Mouse (Mus musculus) frontal cortex, adult (tissue): Measurements from ENCODE around the gene Hspa2.

Experiments
- ATAC-seq: cut with Nextera tagmentation; 2 replicates; pipeline ENCODE4 v1.9.2; 2017; ENCODE audit warnings: mild to moderate bottlenecking, moderate library complexity, mixed read lengths; ENCODE audit not compliant: low TSS enrichment

Gene Hspa2

GRCm38 (mm10) chr12:76377726-76378125 lies 26.2 kb upstream of the Hspa2 start:
- no peak for ATAC-seq

- ATAC-seq, result no peak
These were observed 25.4 kb upstream of the Hspa2 start for GRCm38 (mm10) chr12:76378556-76378955.

GRCm38 (mm10) chr12:76380151-76380550 lies 23.8 kb upstream of the Hspa2 start:
- ATAC-seq, result no peak

- ATAC-seq, result no peak
These were observed 18.6 kb upstream of the Hspa2 start for GRCm38 (mm10) chr12:76385342-76385741.

- ATAC-seq, result peak; percentile 74
These were observed 15.2 kb upstream of the Hspa2 start for GRCm38 (mm10) chr12:76388794-76389193.

- no peak for ATAC-seq
These were observed 12.2 kb upstream of the Hspa2 start for GRCm38 (mm10) chr12:76391595-76392271.

- no peak for ATAC-seq
These were observed 11.0 kb upstream of the Hspa2 start for GRCm38 (mm10) chr12:76392979-76393378.

- no peak for ATAC-seq
These were observed 6.7 kb upstream of the Hspa2 start for GRCm38 (mm10) chr12:76397281-76397680.

- ATAC-seq, result no peak
These were observed 2.3 kb upstream of the Hspa2 start for GRCm38 (mm10) chr12:76401674-76402073.

GRCm38 (mm10) chr12:76402991-76403885 lies 738 bp upstream of the Hspa2 start:
- ATAC-seq, result peak; percentile 77

- no peak for ATAC-seq
These were observed 833 bp downstream of the Hspa2 start for GRCm38 (mm10) chr12:76404836-76405182.

- no peak for ATAC-seq
These were observed 1.4 kb downstream of the Hspa2 start for GRCm38 (mm10) chr12:76405183-76405970.

GRCm38 (mm10) chr12:76405971-76406370 lies 2.0 kb downstream of the Hspa2 start:
- ATAC-seq, result no peak

GRCm38 (mm10) chr12:76407184-76407583 lies 3.2 kb downstream of the Hspa2 start:
- ATAC-seq, result no peak

GRCm38 (mm10) chr12:76409166-76409565 lies 5.2 kb downstream of the Hspa2 start:
- no peak for ATAC-seq

GRCm38 (mm10) chr12:76415383-76416010 lies 11.5 kb downstream of the Hspa2 start:
- ATAC-seq, result no peak

- ATAC-seq, result no peak
These were observed 13.5 kb downstream of the Hspa2 start, which contains the start of gene Ppp1r36 for GRCm38 (mm10) chr12:76417433-76417854. TSS of gene Ppp1r36 (plus strand) at chr12:76417538.

- ATAC-seq, result no peak
These were observed 14.4 kb downstream of the Hspa2 start for GRCm38 (mm10) chr12:76418346-76418745.

GRCm38 (mm10) chr12:76425256-76425655 lies 21.3 kb downstream of the Hspa2 start:
- ATAC-seq, result no peak

- no peak for ATAC-seq
These were observed 23.6 kb downstream of the Hspa2 start for GRCm38 (mm10) chr12:76427546-76427945.

GRCm38 (mm10) chr12:76430879-76431406 lies 27.0 kb downstream of the Hspa2 start:
- peak; percentile 80 for ATAC-seq
